ENCODE assay signal across 9 mouse cellular contexts in the genomic region with DNA sequence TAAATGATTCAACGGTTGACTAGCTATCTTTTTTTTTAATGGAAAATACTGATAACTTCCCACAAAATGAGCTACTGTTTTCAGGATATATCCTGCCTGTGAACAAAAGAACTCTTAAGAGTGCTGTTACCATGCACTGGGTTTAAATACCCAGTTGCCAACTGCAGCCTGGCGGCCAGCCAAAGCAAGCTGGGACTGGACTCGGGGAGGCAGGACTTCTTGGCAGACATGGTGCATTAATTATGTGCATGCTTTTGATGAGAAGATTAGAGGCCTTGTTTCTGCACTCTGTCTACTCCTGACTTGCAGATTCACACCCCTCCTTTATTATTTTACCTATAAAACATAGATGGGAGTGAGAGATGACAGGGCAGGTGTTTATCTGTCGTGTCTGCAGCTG. TPM values are rescaled to one million over a fixed set of nuclear protein-coding genes. Genes with fewer than 3 reads are reported as not detected.
DNase-seq lines count a peak whose midpoint lies in the region; ATAC-seq lines count a peak whose summit lies in the region.
"Had no signal": no experiment of that assay in that cellular context is flagged by ENCODE, and none has a peak within 500 bp of the region (broad histone marks: within the 10 kb centered on the region; RNA-seq: fewer than 3 reads in every experiment).

No protein-coding gene starts in this region.

- intact Hi-C loops in left cerebral cortex, postnatal 25 days (cut with DNase I) = no loop called here

- H3K36me3 ChIP-seq in neural tube, embryonic 15.5 days = no peaks in the 10 kb centered on the region
- H3K36me3 ChIP-seq: liver, embryonic 15.5 days had no signal

- no peak overlapping the region for H3K9ac ChIP-seq in neural tube, embryonic 15.5 days (replicated peaks)
- H3K9ac ChIP-seq: liver, embryonic 15.5 days had no signal

- no peak overlapping the region for H3K4me2 ChIP-seq in neural tube, embryonic 15.5 days
- H3K4me2 ChIP-seq: liver, embryonic 15.5 days had no signal

- H3K4me3 ChIP-seq in neural tube, embryonic 15.5 days (replicated peaks) = no peak overlapping the region
- H3K4me3 ChIP-seq: liver, embryonic 15.5 days had no signal

- 25% methylated on average over 4 of the region's 4 CpGs for WGBS in neural tube, embryonic 15.5 days

- DNase-seq in Muller cell, postnatal 12 days (ENCODE audit: inconsistent ontology term) = peak; percentile 85
- DNase-seq in brain, adult 2 months (ENCODE audit: low read depth, low spot score) = peak; percentile 88
- DNase-seq in gastrocnemius, adult 18-20 months (ENCODE audit: low spot score) = peak; percentile 55
- peak; percentile 87 for DNase-seq in kidney, adult 18-20 months
- DNase-seq in left cerebral cortex, postnatal 25 days (ENCODE audit: low spot score in 2 of 2) = peak; percentile 64 to 83
- peak; percentile 22 to 73 for DNase-seq in urinary bladder, postnatal 36 days (ENCODE audit: low spot score in 2 of 2)
- no peak for DNase-seq in embryo, embryonic 11 days

- H3K27ac ChIP-seq in neural tube, embryonic 15.5 days (replicated peaks) = peak overlapping the region; percentile 72
- H3K27ac ChIP-seq: liver, embryonic 15.5 days had no signal

- H3K27me3 ChIP-seq in neural tube, embryonic 15.5 days (replicated peaks) = no peaks in the 10 kb centered on the region
- H3K27me3 ChIP-seq: liver, embryonic 15.5 days had no signal

- H3K4me1 ChIP-seq in neural tube, embryonic 15.5 days = peaks cover 9% of the 10 kb centered on the region

- no peak for ATAC-seq in neural tube, embryonic 15.5 days (ENCODE audit: low FRiP score)

- H3K9me3 ChIP-seq in neural tube, embryonic 15.5 days (replicated peaks) = no peaks in the 10 kb centered on the region
- H3K9me3 ChIP-seq: liver, embryonic 15.5 days had no signal

RNA-seq across cellular contexts. Expression of a gene that starts 5.3 kb away (rescaled TPM):
- 100 to 1,000 TPM; 220 to 252 TPM for total RNA-seq in gastrocnemius, adult 18-20 months (2021)
- total RNA-seq in left cerebral cortex, postnatal 25 days (2021) = 10 to 100 TPM; 90.1 to 90.7 TPM
- polyA plus RNA-seq in neural tube, embryonic 15.5 days (2015; fragmentation: Nextera tagmentation; extraction: Ambion mirVana) = 77.1 and 79.6 TPM in 2 replicates
